Mouse (Mus musculus) cerebellum, adult 2 months (tissue): ENCODE measurements around the gene Nlgn1.

Experiments
- CTCF ChIP-seq: fragments of 200-500 bp; IDR thresholded peaks from 2 replicates; pipeline ENCODE4 v1.5.1; 2011; ENCODE audit warnings: low read depth, mild to moderate bottlenecking, control low read depth, low read length, moderate library complexity, borderline replicate concordance; ENCODE audit not compliant: insufficient read depth
- POLR2A ChIP-seq: fragments of 200-500 bp; IDR thresholded peaks from 2 replicates; pipeline ENCODE4 v1.6.1; 2011; ENCODE audit warnings: low read length, control low read depth, borderline replicate concordance; ENCODE audit not compliant: insufficient read depth

GRCm38 (mm10) chr3:25869161-25869560, 463.1 kb downstream of the Nlgn1 start:
- TF ChIP-seq CTCF: no peak
- TF ChIP-seq POLR2A: no peak
